Mouse (Mus musculus) embryonic fibroblast, embryonic 13.5 days (primary cell): ENCODE measurements around the gene Hnrnpf.

Experiments used
- CTCF ChIP-seq: IDR thresholded peaks from 2 replicates; pipeline ENCODE4 v1.5.1; 2011; ENCODE audit warnings: mild to moderate bottlenecking, control low read depth, low read length, moderate library complexity, borderline replicate concordance; ENCODE audit not compliant: insufficient read depth
- POLR2A ChIP-seq: IDR thresholded peaks from 2 replicates; pipeline ENCODE4 v1.6.1; 2011; ENCODE audit warnings: low read depth, mild to moderate bottlenecking, control low read depth, low read length, moderate library complexity

- TF ChIP-seq POLR2A (no peak), CTCF (no peak)
Measured at GRCm38 (mm10) chr6:117861848-117862247, 38.3 kb upstream of the Hnrnpf start, which contains the start of gene Zfp239.
